Mouse (Mus musculus): Measurements from ENCODE around the gene Gm39566.

- no peak for TF ChIP-seq CTCF (IDR thresholded peaks at IDR 0.05; ENCODE audit: extremely low read depth, insufficient read length, insufficient replicate concordance, low read depth, low read length)
- no peak for TF ChIP-seq POLR2A (IDR thresholded peaks at IDR 0.05; ENCODE audit: low read depth, low read length)
These were observed 18.5 kb upstream of the Gm39566 start for GRCm38 (mm10) chr11:69833554-69833953.
